Mouse (Mus musculus) left cerebral cortex, postnatal 25 days (tissue): ENCODE measurements around the gene Ybey. TPM values are rescaled to one million over a fixed set of nuclear protein-coding genes. Genes with fewer than 3 reads are reported as not detected.

ENCODE experiments used
- DNase-seq, 2 experiments: peaks; one replicate each; pipeline ENCODE4 v3.0.0; 2022; ENCODE audit warnings: low spot score in 2 of 2, mixed read lengths in 1 of 2
- intact Hi-C: fragments of 180-260 bp; cut with DNase I; formaldehyde crosslinking; loops from one replicate; pipeline ENCODE4 v1.15.1; 2025
- total RNA-seq, 2 experiments: library from RNA; stranded (reverse); gene quantifications; 2 replicates each; pipeline ENCODE4 v1.2.3; 2021

The Ybey gene
- total RNA-seq, 2 experiments from 2014 or later = 3.8 to 4.4 TPM

- DNase-seq = peak in 1 of 2 experiments; percentile 14
- intact Hi-C loops = no loop called here
Measured at GRCm38 (mm10) chr10:76447406-76448229, 21.3 kb downstream of the Ybey start.

GRCm38 (mm10) chr10:76445996-76446681 lies 22.8 kb downstream of the Ybey start:
- DNase-seq = no peak
- intact Hi-C loops = no loop called here

GRCm38 (mm10) chr10:76442178-76443088 lies 26.5 kb downstream of the Ybey start, which contains the start of gene Pcnt:
Gene Pcnt, minus strand, starts transcription at chr10:76442786.
- intact Hi-C loops = loop anchor here (1.0 kb wide), 1 partner anchor 26 kb away; the partner anchor contains the start of gene Mcm3ap
- DNase-seq = peak; percentile 95 to 98

- intact Hi-C loops = no loop called here
- no peak for DNase-seq
Measured at GRCm38 (mm10) chr10:76440281-76440680, 28.6 kb downstream of the Ybey start, which contains the start of gene AC141477.1. Gene AC141477.1, minus strand, starts transcription at chr10:76440444.

- DNase-seq = no peak
- intact Hi-C loops = no loop called here
Measured at GRCm38 (mm10) chr10:76439107-76439890, 29.6 kb downstream of the Ybey start.

- intact Hi-C loops = no loop called here
- DNase-seq = no peak
Measured at GRCm38 (mm10) chr10:76433925-76434324, 35.0 kb downstream of the Ybey start.

GRCm38 (mm10) chr10:76425674-76426073 lies 43.2 kb downstream of the Ybey start:
- intact Hi-C loops = no loop called here
- DNase-seq = no peak

GRCm38 (mm10) chr10:76416811-76417210 lies 52.1 kb downstream of the Ybey start:
- peak; percentile 58 to 79 for DNase-seq
- intact Hi-C loops = no loop called here

Other genes with a start within 250 kb of the Ybey start
- 10 to 100 TPM; 54.8 to 61.6 TPM for gene Prmt2, start 231.2 kb downstream of the Ybey start, total RNA-seq
- 100 to 1,000 TPM; 135 to 140 TPM for gene S100b, start 215.3 kb downstream of the Ybey start, total RNA-seq
- gene Dip2a, start 123.8 kb downstream of the Ybey start, total RNA-seq = 10 to 100 TPM; 52.7 to 57.4 TPM
- not detected for gene AC141477.1, start 28.7 kb downstream of the Ybey start, total RNA-seq
- gene Pcnt, start 26.3 kb downstream of the Ybey start, total RNA-seq = 10 to 100 TPM; 20.0 to 20.3 TPM
- not detected for gene 2610028H24Rik, start 20.0 kb downstream of the Ybey start, total RNA-seq
- gene Mcm3ap, start 187 bp downstream of the Ybey start, total RNA-seq = 10 to 100 TPM; 51.1 to 56.9 TPM
- gene Lss, start 62.5 kb upstream of the Ybey start, total RNA-seq = 10 to 100 TPM; 44.2 to 45.1 TPM
- gene Spatc1l, start 93.2 kb upstream of the Ybey start, total RNA-seq = not detected
- under 1 TPM in 1 of 2 experiments, not detected in 1; 0.16 TPM for gene Ftcd, start 106.5 kb upstream of the Ybey start, total RNA-seq
- gene Col6a2, start 154.5 kb upstream of the Ybey start, total RNA-seq = 10 to 100 TPM in 1 of 2 experiments, 1 to 10 TPM in 1; 9.4 to 10.1 TPM